Mouse (Mus musculus): ENCODE measurements at regions not wholly inside any gene's neighbourhood (a gene's known extent, or its start where the extent isn't known, plus 50 kb on each side); places are given as distances from the start of the nearest gene placed in this dataset.

DNA sequence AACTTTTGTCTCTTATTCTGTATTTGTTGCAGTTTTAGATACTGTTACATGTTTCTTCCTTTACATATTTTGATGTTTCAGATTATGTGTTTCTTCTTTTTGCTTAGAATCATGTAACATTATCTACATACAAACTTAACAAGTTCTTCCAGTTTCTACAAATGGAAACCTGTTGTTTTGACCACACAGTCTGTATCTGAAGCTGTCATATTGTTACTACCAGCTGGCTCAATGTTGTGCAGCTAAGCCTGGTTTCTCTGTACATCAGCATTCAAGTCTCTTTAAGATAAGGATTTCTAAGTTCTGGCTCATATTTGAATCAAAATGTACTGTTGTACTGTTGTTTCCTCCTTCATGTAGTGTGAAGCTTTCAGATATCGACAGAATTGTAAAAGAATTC, 65.4 kb upstream of the Vps41 start:
- no peak for TF ChIP-seq CTCF (conservative IDR thresholded peaks at IDR 0.05; ENCODE audit: low read length)
- no peak for TF ChIP-seq POU5F1 (IDR thresholded peaks at IDR 0.05; ENCODE audit: borderline replicate concordance, low read length)
- TF ChIP-seq NANOG (IDR thresholded peaks at IDR 0.05; ENCODE audit: borderline replicate concordance, low read length), result no peak
